Mouse (Mus musculus): ENCODE data around the gene Dnajc11.

GRCm38 (mm10) chr4:151957584-151958315 lies 24.3 kb downstream of the Dnajc11 start:
- no peak for TF ChIP-seq CTCF (IDR thresholded peaks at IDR 0.05)
- no peak for TF ChIP-seq EP300 (IDR thresholded peaks at IDR 0.05)

Data from lung, postnatal 0 days (tissue).